Mouse (Mus musculus): ENCODE data around the gene Senp6. TPM values are rescaled to one million over a fixed set of nuclear protein-coding genes. Genes with fewer than 3 reads are reported as not detected.

The Senp6 gene
- polyA plus RNA-seq, 1 experiment from 2014 or later: 31.9 TPM

GRCm38 (mm10) chr9:80191240-80191639 lies 124.5 kb downstream of the Senp6 start:
- Histone ChIP-seq H3K27ac (ENCODE audit: low read depth, low read length) (peak overlapping the region; percentile 31; the same call in 1 of the 2 replicates), H3K4me2 (replicated peaks; ENCODE audit: low read depth) (peak overlapping the region; percentile 32; the same call in 1 of the 2 replicates), H3K27me3 (replicated peaks; ENCODE audit: control insufficient read depth, insufficient read depth, low read length) (no peaks in the 10 kb centered on the region), H3K4me3 (ENCODE audit: low read depth, low read length) (no peak overlapping the region), H3K9ac (ENCODE audit: low read depth, low read length) (no peak overlapping the region), H3K36me3 (ENCODE audit: control insufficient read depth, insufficient read depth) (no peaks in the 10 kb centered on the region), H3K4me1 (replicated peaks; ENCODE audit: control insufficient read depth, insufficient read depth, low read length) (peaks cover 2% of the 10 kb centered on the region; the same call in 1 of the 2 replicates), H3K9me3 (ENCODE audit: control insufficient read depth) (no peaks in the 10 kb centered on the region)
- WGBS: 38% methylated on average over 6 of the region's 6 CpGs
- 0 out of 2 replicates have a peak, but pooled peaks have one; percentile 44 for ATAC-seq
- TF ChIP-seq CTCF (IDR thresholded peaks at IDR 0.05; ENCODE audit: low read depth): no peak

- Histone ChIP-seq H3K9me3 (ENCODE audit: control insufficient read depth) (no peaks in the 10 kb centered on the region), H3K36me3 (ENCODE audit: control insufficient read depth, insufficient read depth) (no peaks in the 10 kb centered on the region), H3K4me3 (ENCODE audit: low read depth, low read length) (no peak overlapping the region), H3K4me1 (replicated peaks; ENCODE audit: control insufficient read depth, insufficient read depth, low read length) (peaks cover 2% of the 10 kb centered on the region; the same call in 1 of the 2 replicates), H3K4me2 (replicated peaks; ENCODE audit: low read depth) (peak overlapping the region; percentile 25), H3K27ac (ENCODE audit: low read depth, low read length) (peak overlapping the region; percentile 36), H3K27me3 (replicated peaks; ENCODE audit: control insufficient read depth, insufficient read depth, low read length) (no peaks in the 10 kb centered on the region), H3K9ac (ENCODE audit: low read depth, low read length) (no peak overlapping the region)
- 36% methylated on average over 10 of the region's 10 CpGs for WGBS
- no peak for TF ChIP-seq CTCF (IDR thresholded peaks at IDR 0.05; ENCODE audit: low read depth)
- peak; percentile 86 for ATAC-seq
Observed at GRCm38 (mm10) chr9:80192324-80192723, 125.6 kb downstream of the Senp6 start.

- WGBS: 65% methylated on average over 6 of the region's 6 CpGs
- Histone ChIP-seq H3K9me3 (ENCODE audit: control insufficient read depth) (no peaks in the 10 kb centered on the region), H3K27me3 (replicated peaks; ENCODE audit: control insufficient read depth, insufficient read depth, low read length) (no peaks in the 10 kb centered on the region), H3K4me2 (replicated peaks; ENCODE audit: low read depth) (no peak overlapping the region), H3K36me3 (ENCODE audit: control insufficient read depth, insufficient read depth) (no peaks in the 10 kb centered on the region), H3K27ac (ENCODE audit: low read depth, low read length) (no peak overlapping the region), H3K4me1 (replicated peaks; ENCODE audit: control insufficient read depth, insufficient read depth, low read length) (peaks cover under 1% of the 10 kb centered on the region; the same call in 1 of the 2 replicates), H3K4me3 (ENCODE audit: low read depth, low read length) (no peak overlapping the region), H3K9ac (ENCODE audit: low read depth, low read length) (no peak overlapping the region)
- no peak for TF ChIP-seq CTCF (IDR thresholded peaks at IDR 0.05; ENCODE audit: low read depth)
- no peak for ATAC-seq
Observed at GRCm38 (mm10) chr9:80194446-80194845, 127.7 kb downstream of the Senp6 start.

Other genes starting within 250 kb of the Senp6 start
- gene Filip1, start 54.1 kb upstream of the Senp6 start, polyA plus RNA-seq (2015; fragmentation: Nextera tagmentation; extraction: Ambion mirVana): 5.3 and 6.7 TPM in 2 replicates
- 50.9 and 65.5 TPM in 2 replicates for gene Myo6, start 98.1 kb downstream of the Senp6 start, polyA plus RNA-seq (2015; fragmentation: Nextera tagmentation; extraction: Ambion mirVana)

Measured in intestine, postnatal 0 days (tissue).